Mouse (Mus musculus): ENCODE measurements around the gene Frmd8. TPM values are rescaled to one million over a fixed set of nuclear protein-coding genes. Genes with fewer than 3 reads are reported as not detected.

Frmd8 gene
- total RNA-seq, 1 experiment: 35.7 TPM

DNA sequence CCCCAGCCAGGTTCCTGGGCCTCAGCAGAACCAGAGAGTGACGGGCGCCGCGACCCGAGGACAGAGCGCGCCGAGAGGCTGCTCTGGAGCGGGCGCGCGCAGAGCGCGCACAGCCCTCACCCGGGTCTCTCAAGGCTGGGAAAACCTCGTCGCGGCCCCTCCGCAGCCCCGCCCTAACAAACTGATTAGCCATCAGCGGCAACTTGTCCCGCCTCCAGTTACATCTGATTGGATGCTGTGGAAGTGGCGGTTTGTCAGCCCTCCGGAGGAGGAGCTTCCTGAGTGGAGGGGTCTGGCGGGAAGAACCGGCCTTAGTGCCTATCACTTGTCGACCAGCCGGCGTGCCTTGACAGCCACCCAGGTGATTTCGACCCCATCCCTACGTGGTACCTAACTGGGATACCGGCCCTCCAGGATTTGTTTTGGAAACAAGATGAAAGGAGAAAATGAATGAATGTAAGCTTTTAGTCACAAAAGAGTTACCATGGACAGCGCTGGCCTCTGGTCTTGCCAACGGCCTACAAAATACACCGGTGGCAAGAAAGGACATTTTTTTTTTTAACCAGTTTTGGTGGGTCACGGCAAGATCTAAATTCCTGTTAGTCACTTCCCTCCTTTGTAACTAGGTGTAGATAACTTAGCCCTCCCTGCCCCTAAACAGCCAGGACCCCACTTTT lies 19.1 kb upstream of the Frmd8 start, which contains the start of gene Tigd3:
TSS of gene Tigd3 (minus strand) at position 148 of the 677 bp plus-strand sequence.
- Histone ChIP-seq H3K4me3 (ENCODE audit: insufficient read depth in 1 of 2, low read depth in 1 of 2, low read length in 2 of 2, poor library complexity in 1 of 2, severe bottlenecking in 1 of 2) (peak within 1 kb of the TSS; percentile 73 to 77), H3K9ac (ENCODE audit: insufficient read depth, low read depth, low read length, poor library complexity, severe bottlenecking) (peak within 1 kb of the TSS; percentile 75), H3K4me1 (ENCODE audit: control insufficient read depth in 2 of 2, insufficient read depth in 2 of 2, low read length in 2 of 2, poor library complexity in 1 of 2) (peaks cover 0 to 7% of the 10 kb centered on the region in 2 experiments; a peak in 1 of 4 replicates), H3K9me3 (ENCODE audit: control insufficient read depth, insufficient read depth, low read depth, low read length) (no peaks in the 10 kb centered on the region), H3K27ac (ENCODE audit: insufficient read depth, low read depth, low read length, poor library complexity, severe bottlenecking) (no peak within 1 kb of the TSS), H3K36me3 (ENCODE audit: control insufficient read depth, insufficient read depth, low read length, poor library complexity, severe bottlenecking) (peaks cover 9% of the 10 kb centered on the region)
- DNase-seq (ENCODE audit: low read depth, low spot score): peak; percentile 95
- in situ Hi-C loops (cut with MboI; ENCODE audit: low sequenced_read_pairs in 2 of 2, unreplicated experiment in 2 of 2): no loop called here
- TF ChIP-seq ZC3H11A (IDR thresholded peaks at IDR 0.05; ENCODE audit: borderline replicate concordance, low read depth, low read length) (no peak), CHD2 (IDR thresholded peaks at IDR 0.05; ENCODE audit: low read depth, low read length) (peak; percentile 76)

DNA sequence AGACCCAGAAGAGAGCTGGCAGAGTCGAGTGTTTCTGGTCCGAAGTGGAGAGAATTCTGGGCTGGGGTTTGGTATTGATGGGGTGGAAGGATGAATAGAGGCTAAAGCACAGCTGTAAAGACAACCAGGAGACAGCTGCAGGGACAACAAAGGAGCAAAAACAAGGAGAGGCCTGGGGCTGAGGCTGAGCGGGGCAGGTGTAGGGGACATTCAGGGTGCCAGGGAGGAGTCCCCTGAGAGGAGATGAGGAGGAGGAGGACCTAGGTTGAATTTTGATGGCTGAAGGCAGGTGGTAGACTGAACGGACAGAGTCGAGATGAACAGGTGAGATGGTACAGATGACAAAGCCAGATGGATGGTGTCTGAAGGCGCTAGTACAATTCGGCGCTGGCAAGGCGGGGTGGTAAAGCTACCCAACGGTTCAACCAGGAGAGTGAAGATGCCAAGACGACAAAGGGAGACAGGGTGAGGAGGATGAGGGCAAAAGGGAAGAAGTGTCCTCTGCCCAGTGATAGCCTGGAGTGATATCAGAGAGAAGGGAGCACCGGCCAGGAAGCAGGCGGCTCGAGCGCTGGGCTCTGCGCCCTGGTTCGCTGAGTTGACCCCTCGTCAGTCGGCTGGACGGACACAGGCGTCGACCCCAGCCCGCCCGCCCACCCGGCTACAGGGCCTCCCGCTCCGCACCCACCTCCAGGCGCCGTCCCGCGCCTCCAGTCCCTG lies 18.4 kb upstream of the Frmd8 start:
- no peak for TF ChIP-seq CHD2 (IDR thresholded peaks at IDR 0.05; ENCODE audit: low read depth, low read length)
- no peak for TF ChIP-seq ZNF384 (IDR thresholded peaks at IDR 0.05; ENCODE audit: low read depth, low read length)
- no peak for TF ChIP-seq HCFC1 (IDR thresholded peaks at IDR 0.05; ENCODE audit: borderline replicate concordance, insufficient read depth, low read length)
- no peak for TF ChIP-seq MAFK (IDR thresholded peaks at IDR 0.05; ENCODE audit: insufficient read depth, low read depth, low read length)
- TF ChIP-seq ZC3H11A (IDR thresholded peaks at IDR 0.05; ENCODE audit: borderline replicate concordance, low read depth, low read length): no peak
- H3K36me3 ChIP-seq (ENCODE audit: control insufficient read depth, insufficient read depth, low read length, poor library complexity, severe bottlenecking): peaks cover 6% of the 10 kb centered on the region
- no peaks in the 10 kb centered on the region for H3K9me3 ChIP-seq (ENCODE audit: control insufficient read depth, insufficient read depth, low read depth, low read length)
- DNase-seq (ENCODE audit: low read depth, low spot score): no peak
- H3K4me1 ChIP-seq (ENCODE audit: control insufficient read depth in 2 of 2, insufficient read depth in 2 of 2, low read length in 2 of 2, poor library complexity in 1 of 2): peaks cover 0 to 7% of the 10 kb centered on the region in 2 experiments; a peak in 1 of 4 replicates
- no peak overlapping the region for H3K27ac ChIP-seq (ENCODE audit: insufficient read depth, low read depth, low read length, poor library complexity, severe bottlenecking)
- H3K9ac ChIP-seq (ENCODE audit: insufficient read depth, low read depth, low read length, poor library complexity, severe bottlenecking): peak overlapping the region; percentile 75
- in situ Hi-C loops (cut with MboI; ENCODE audit: low sequenced_read_pairs in 2 of 2, unreplicated experiment in 2 of 2): no loop called here
- peak overlapping the region; percentile 73 to 77 for H3K4me3 ChIP-seq (ENCODE audit: insufficient read depth in 1 of 2, low read depth in 1 of 2, low read length in 2 of 2, poor library complexity in 1 of 2, severe bottlenecking in 1 of 2)

DNA sequence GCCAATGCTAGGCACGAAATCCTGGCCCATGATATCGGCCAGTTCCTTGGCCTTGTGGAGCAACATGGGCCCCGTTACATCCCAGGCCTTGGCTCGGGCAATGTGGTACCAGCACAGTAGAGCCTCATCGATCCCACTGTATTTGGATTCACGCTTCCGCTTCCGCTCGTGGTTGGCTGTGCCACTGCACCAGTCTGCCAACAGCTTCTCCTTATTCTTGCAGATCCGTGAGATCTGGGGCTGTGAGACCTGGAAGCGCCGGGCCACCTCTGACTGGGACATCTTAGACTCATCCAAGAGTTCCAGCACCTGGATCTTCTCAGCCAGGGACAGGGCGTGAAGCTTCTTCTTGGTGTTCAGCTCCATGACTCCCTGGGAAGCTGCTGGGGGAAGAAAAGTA lies 17.7 kb upstream of the Frmd8 start:
- no peak for DNase-seq (ENCODE audit: low read depth, low spot score)
- Histone ChIP-seq H3K9ac (ENCODE audit: insufficient read depth, low read depth, low read length, poor library complexity, severe bottlenecking) (no peak overlapping the region), H3K36me3 (ENCODE audit: control insufficient read depth, insufficient read depth, low read length, poor library complexity, severe bottlenecking) (peaks cover 4% of the 10 kb centered on the region; the same call in 1 of the 2 replicates), H3K4me3 (ENCODE audit: insufficient read depth in 1 of 2, low read depth in 1 of 2, low read length in 2 of 2, poor library complexity in 1 of 2, severe bottlenecking in 1 of 2) (no peak overlapping the region), H3K9me3 (ENCODE audit: control insufficient read depth, insufficient read depth, low read depth, low read length) (no peaks in the 10 kb centered on the region), H3K4me1 (ENCODE audit: control insufficient read depth in 2 of 2, insufficient read depth in 2 of 2, low read length in 2 of 2, poor library complexity in 1 of 2) (peaks cover 0 to 7% of the 10 kb centered on the region in 2 experiments; a peak in 1 of 4 replicates), H3K27ac (ENCODE audit: insufficient read depth, low read depth, low read length, poor library complexity, severe bottlenecking) (no peak overlapping the region)
- TF ChIP-seq CHD2 (IDR thresholded peaks at IDR 0.05; ENCODE audit: low read depth, low read length) (no peak), HCFC1 (IDR thresholded peaks at IDR 0.05; ENCODE audit: borderline replicate concordance, insufficient read depth, low read length) (no peak), ZNF384 (IDR thresholded peaks at IDR 0.05; ENCODE audit: low read depth, low read length) (no peak), ZC3H11A (IDR thresholded peaks at IDR 0.05; ENCODE audit: borderline replicate concordance, low read depth, low read length) (no peak), MAFK (IDR thresholded peaks at IDR 0.05; ENCODE audit: insufficient read depth, low read depth, low read length) (no peak)
- in situ Hi-C loops (cut with MboI; ENCODE audit: low sequenced_read_pairs in 2 of 2, unreplicated experiment in 2 of 2): no loop called here

DNA sequence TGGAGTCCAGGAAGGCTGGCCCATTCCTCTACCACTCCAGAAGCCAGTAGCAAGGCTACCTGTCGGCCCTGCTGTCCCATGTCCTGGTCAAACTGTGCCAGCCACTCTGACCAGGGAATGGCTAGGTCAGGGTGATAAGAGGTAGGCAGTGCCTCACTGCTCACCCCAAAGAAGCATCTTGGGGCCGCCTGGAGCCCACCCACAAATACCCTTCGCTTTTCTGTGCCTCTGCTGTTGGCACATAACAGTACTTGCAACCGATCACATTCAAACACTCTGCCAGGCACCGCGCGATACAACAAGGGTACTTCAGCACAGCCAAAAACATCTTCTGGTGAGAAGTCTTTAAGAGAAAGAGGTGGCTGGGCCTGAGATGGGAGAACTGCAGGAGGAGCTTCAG lies 17.2 kb upstream of the Frmd8 start:
- Histone ChIP-seq H3K9ac (ENCODE audit: insufficient read depth, low read depth, low read length, poor library complexity, severe bottlenecking) (no peak overlapping the region), H3K4me3 (ENCODE audit: insufficient read depth in 1 of 2, low read depth in 1 of 2, low read length in 2 of 2, poor library complexity in 1 of 2, severe bottlenecking in 1 of 2) (no peak overlapping the region), H3K9me3 (ENCODE audit: control insufficient read depth, insufficient read depth, low read depth, low read length) (no peaks in the 10 kb centered on the region), H3K4me1 (ENCODE audit: control insufficient read depth in 2 of 2, insufficient read depth in 2 of 2, low read length in 2 of 2, poor library complexity in 1 of 2) (peaks cover 0 to 7% of the 10 kb centered on the region in 2 experiments; a peak in 1 of 4 replicates), H3K36me3 (ENCODE audit: control insufficient read depth, insufficient read depth, low read length, poor library complexity, severe bottlenecking) (peaks cover 4% of the 10 kb centered on the region; the same call in 1 of the 2 replicates), H3K27ac (ENCODE audit: insufficient read depth, low read depth, low read length, poor library complexity, severe bottlenecking) (no peak overlapping the region)
- in situ Hi-C loops (cut with MboI; ENCODE audit: low sequenced_read_pairs in 2 of 2, unreplicated experiment in 2 of 2): no loop called here
- TF ChIP-seq HCFC1 (IDR thresholded peaks at IDR 0.05; ENCODE audit: borderline replicate concordance, insufficient read depth, low read length) (no peak), CHD2 (IDR thresholded peaks at IDR 0.05; ENCODE audit: low read depth, low read length) (no peak), ZNF384 (IDR thresholded peaks at IDR 0.05; ENCODE audit: low read depth, low read length) (no peak), MAFK (IDR thresholded peaks at IDR 0.05; ENCODE audit: insufficient read depth, low read depth, low read length) (no peak), ZC3H11A (IDR thresholded peaks at IDR 0.05; ENCODE audit: borderline replicate concordance, low read depth, low read length) (no peak)
- DNase-seq (ENCODE audit: low read depth, low spot score): no peak
